Mouse (Mus musculus) liver, embryonic 15.5 days (tissue): ENCODE data around the gene St14. TPM values are rescaled to one million over a fixed set of nuclear protein-coding genes. Genes with fewer than 3 reads are reported as not detected.
"Not testable (repeated sequence)": the region's sequence is repeated elsewhere in the genome, so short reads cannot be mapped to it uniquely, and the experiment has no call there.

Experiments used
- ATAC-seq: fragments of 200-750 bp; cut with Nextera tagmentation; 2 replicates; pipeline ENCODE4 v1.8.0; 2017; ENCODE audit warnings: moderate number of reproducible peaks, mild to moderate bottlenecking, moderate library complexity; ENCODE audit not compliant: insufficient read depth
- H3K27ac ChIP-seq: fragments of 300-500 bp; sonication (generic); replicated peaks from 2 replicates; pipeline ENCODE4 v1.5.1; 2015; ENCODE audit warnings: mild to moderate bottlenecking, inconsistent platforms
- H3K27me3 ChIP-seq: fragments of 300-500 bp; sonication (generic); 2 replicates; pipeline ENCODE4 v1.6.1; 2015; ENCODE audit warnings: mild to moderate bottlenecking, inconsistent platforms
- H3K36me3 ChIP-seq: fragments of 300-500 bp; sonication (generic); replicated peaks from 2 replicates; pipeline ENCODE4 v1.6.1; 2015; ENCODE audit warnings: moderate library complexity, mild to moderate bottlenecking, inconsistent platforms
- H3K4me1 ChIP-seq: fragments of 300-500 bp; sonication (generic); replicated peaks from 2 replicates; pipeline ENCODE4 v1.6.1; 2015; ENCODE audit warnings: inconsistent platforms
- H3K4me2 ChIP-seq: fragments of 300-500 bp; sonication (generic); 2 replicates; pipeline ENCODE4 v1.6.1; 2015; ENCODE audit warnings: moderate library complexity, mild to moderate bottlenecking, inconsistent platforms
- H3K4me3 ChIP-seq: fragments of 300-500 bp; sonication (generic); replicated peaks from 2 replicates; pipeline ENCODE4 v1.5.1; 2015; ENCODE audit warnings: mild to moderate bottlenecking, inconsistent platforms
- H3K9ac ChIP-seq: fragments of 300-500 bp; sonication (generic); 2 replicates; pipeline ENCODE4 v1.6.1; 2015; ENCODE audit warnings: moderate library complexity, mild to moderate bottlenecking, inconsistent platforms
- H3K9me3 ChIP-seq: fragments of 300-500 bp; sonication (generic); replicated peaks from 2 replicates; pipeline ENCODE4 v1.6.1; 2016; ENCODE audit warnings: inconsistent platforms
- WGBS: fragments of 180-500 bp; shearing (Covaris S2); methylation state at CpG from one replicate; pipeline ENCODE4 v1.1.7; 2015; ENCODE audit warnings: mixed read lengths; ENCODE audit not compliant: insufficient replicate concordance; 5-methylcytosine and 5-hydroxymethylcytosine counted together
- polyA plus RNA-seq: library from polyadenylated mRNA; unstranded; fragments of >200 nt; fragmentation: Nextera tagmentation; extraction: Ambion mirVana; gene quantifications from 2 replicates; pipeline ENCODE4 v1.2.1, GENCODE M21; 2015

Gene St14
- polyA plus RNA-seq, 1 experiment from 2014 or later: 0.46 TPM

DNA sequence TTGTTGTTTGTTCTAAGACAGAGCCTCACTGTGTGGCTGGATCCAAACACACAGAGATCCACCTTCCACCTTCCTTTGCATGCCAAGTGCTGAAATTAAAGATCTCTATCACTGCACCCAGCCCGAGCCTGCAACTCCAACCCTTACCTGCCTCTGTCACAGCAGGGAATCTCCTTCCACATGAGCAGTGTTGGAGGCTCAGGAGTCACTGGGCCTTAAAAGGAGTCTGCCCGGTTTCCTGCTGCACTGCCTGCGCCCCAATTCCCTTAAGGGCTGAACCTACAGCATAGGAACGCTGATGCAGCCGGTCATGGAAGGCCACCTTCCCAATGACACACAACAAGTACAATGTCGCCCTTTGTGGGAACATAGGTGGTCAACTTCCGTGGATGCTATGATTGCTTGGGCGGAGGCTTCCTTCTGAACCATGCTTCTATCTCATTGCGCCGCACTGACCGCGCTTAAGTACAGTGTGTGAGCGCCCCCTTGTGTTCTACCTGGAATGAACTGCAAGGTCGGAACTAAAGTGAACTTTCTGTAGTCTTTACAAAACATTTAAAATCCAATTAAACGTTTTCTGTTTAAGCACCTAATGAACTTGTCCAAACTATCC, 49.5 kb downstream of the St14 start:
- Histone ChIP-seq H3K36me3 (no peaks in the 10 kb centered on the region), H3K9ac (no peak overlapping the region), H3K4me2 (no peak overlapping the region), H3K9me3 (no peaks in the 10 kb centered on the region), H3K27ac (no peak overlapping the region), H3K4me3 (no peak overlapping the region), H3K4me1 (no peaks in the 10 kb centered on the region), H3K27me3 (peaks cover 15% of the 10 kb centered on the region)
- 10% methylated on average over 15 of the region's 15 CpGs for WGBS
- ATAC-seq: no peak

DNA sequence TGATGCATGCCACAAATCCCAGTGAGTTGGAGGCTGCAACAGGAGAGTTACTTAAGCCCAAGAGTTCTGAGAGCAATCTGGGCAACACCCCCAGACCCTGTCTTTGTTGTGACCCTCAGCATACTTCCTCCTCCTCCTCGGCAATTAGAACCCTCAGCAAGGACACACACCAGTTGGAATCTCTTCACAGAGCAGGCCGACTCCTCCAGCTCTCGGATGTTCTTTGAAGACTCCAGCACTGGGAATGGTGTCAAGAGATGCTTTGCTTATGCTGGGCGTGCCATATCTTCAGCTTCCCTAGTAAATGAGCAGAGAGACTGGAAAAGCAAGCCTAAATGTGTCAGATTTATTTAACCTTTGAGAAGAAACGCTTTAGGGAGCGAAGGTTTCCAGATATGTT, 50.9 kb downstream of the St14 start:
- ATAC-seq: no peak
- Histone ChIP-seq H3K36me3 (no peaks in the 10 kb centered on the region), H3K27me3 (peaks cover 8% of the 10 kb centered on the region; the same call in 1 of the 2 replicates), H3K9me3 (no peaks in the 10 kb centered on the region), H3K4me1 (no peaks in the 10 kb centered on the region), H3K4me2 (no peak overlapping the region), H3K9ac (no peak overlapping the region), H3K4me3 (no peak overlapping the region), H3K27ac (no peak overlapping the region)
- WGBS: 55% methylated on average over 6 of the region's 6 CpGs

GRCm38 (mm10) chr9:31074836-31075235, 56.8 kb downstream of the St14 start:
- ATAC-seq: no peak
- H3K36me3 ChIP-seq: no peaks in the 10 kb centered on the region; the same call in 1 of the 2 replicates
- no peak overlapping the region for H3K27ac ChIP-seq
- H3K9ac ChIP-seq: no peak overlapping the region
- H3K4me1 ChIP-seq: no peaks in the 10 kb centered on the region
- no peaks in the 10 kb centered on the region for H3K27me3 ChIP-seq
- 91% methylated on average over 10 of the region's 10 CpGs for WGBS
- H3K4me3 ChIP-seq: no peak overlapping the region
- no peak overlapping the region for H3K4me2 ChIP-seq
- no peaks in the 10 kb centered on the region for H3K9me3 ChIP-seq

GRCm38 (mm10) chr9:31073797-31074196, 57.9 kb downstream of the St14 start:
- H3K9me3 ChIP-seq: no peaks in the 10 kb centered on the region
- 66% methylated on average over 7 of the region's 7 CpGs for WGBS

DNA sequence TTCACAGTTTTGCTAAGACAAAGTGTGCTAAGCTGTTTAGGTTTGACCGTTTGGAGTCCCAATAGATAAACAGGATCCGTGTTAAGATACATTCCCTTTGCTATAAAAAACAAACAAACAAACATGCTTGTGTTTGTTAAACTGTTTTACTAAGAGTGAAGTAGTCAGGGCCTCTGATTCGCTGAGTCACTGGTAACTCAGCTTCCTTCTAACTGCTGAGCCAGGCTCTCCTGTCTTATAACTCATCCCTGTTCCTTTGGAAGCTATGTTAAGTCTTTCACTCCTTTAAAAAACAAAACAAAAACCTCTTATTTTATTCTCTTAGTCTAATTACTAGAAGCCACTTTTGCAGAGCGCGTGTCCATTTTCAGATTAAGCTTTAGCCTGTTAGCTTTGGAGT, 59.4 kb downstream of the St14 start:
- Histone ChIP-seq H3K9ac (no peak overlapping the region), H3K27ac (no peak overlapping the region), H3K36me3 (peaks cover 15% of the 10 kb centered on the region), H3K4me3 (no peak overlapping the region), H3K27me3 (no peaks in the 10 kb centered on the region), H3K4me1 (no peaks in the 10 kb centered on the region), H3K9me3 (no peaks in the 10 kb centered on the region), H3K4me2 (no peak overlapping the region)
- ATAC-seq: no peak
- 80% methylated on average over 5 of the region's 5 CpGs for WGBS

More at GRCm38 (mm10) chr9:31073797-31074196, 57.9 kb downstream of the St14 start:
- Histone ChIP-seq H3K27me3 (no peaks in the 10 kb centered on the region), H3K4me2 (no peak overlapping the region), H3K27ac (no peak overlapping the region), H3K9ac (no peak overlapping the region), H3K36me3 (peaks cover 7% of the 10 kb centered on the region), H3K4me3 (no peak overlapping the region), H3K4me1 (no peaks in the 10 kb centered on the region)
- no peak for ATAC-seq

GRCm38 (mm10) chr9:31070706-31071105, 60.9 kb downstream of the St14 start:
- ATAC-seq: no peak
- Histone ChIP-seq H3K9ac (no peak overlapping the region), H3K4me3 (no peak overlapping the region), H3K9me3 (no peaks in the 10 kb centered on the region), H3K36me3 (peaks cover 27% of the 10 kb centered on the region), H3K27ac (no peak overlapping the region), H3K27me3 (no peaks in the 10 kb centered on the region), H3K4me2 (no peak overlapping the region), H3K4me1 (no peaks in the 10 kb centered on the region)
- 85% methylated on average over 8 of the region's 8 CpGs for WGBS

GRCm38 (mm10) chr9:31058723-31059122, 72.9 kb downstream of the St14 start:
- no peak for ATAC-seq

GRCm38 (mm10) chr9:31051509-31051908, 80.1 kb downstream of the St14 start:
- not testable (repeated sequence) for H3K9ac ChIP-seq, H3K27ac ChIP-seq, H3K4me3 ChIP-seq, H3K4me1 ChIP-seq, H3K27me3 ChIP-seq, H3K9me3 ChIP-seq, H3K4me2 ChIP-seq, ATAC-seq, H3K36me3 ChIP-seq
- 85% methylated on average over 6 of the region's 6 CpGs for WGBS

More at GRCm38 (mm10) chr9:31058723-31059122, 72.9 kb downstream of the St14 start:
- H3K4me1 ChIP-seq: no peaks in the 10 kb centered on the region
- peaks cover 36% of the 10 kb centered on the region for H3K36me3 ChIP-seq
- H3K4me2 ChIP-seq: no peak overlapping the region
- H3K27ac ChIP-seq: no peak overlapping the region
- H3K9ac ChIP-seq: no peak overlapping the region
- no peaks in the 10 kb centered on the region for H3K27me3 ChIP-seq
- WGBS: 66% methylated on average over 2 of the region's 2 CpGs
- H3K9me3 ChIP-seq: no peaks in the 10 kb centered on the region
- H3K4me3 ChIP-seq: no peak overlapping the region

- no peak for ATAC-seq
- H3K36me3 ChIP-seq: peaks cover 8% of the 10 kb centered on the region
- H3K27ac ChIP-seq: no peak overlapping the region
- no peaks in the 10 kb centered on the region for H3K27me3 ChIP-seq
- no peak overlapping the region for H3K4me2 ChIP-seq
- 77% methylated on average over 5 of the region's 5 CpGs for WGBS
- no peak overlapping the region for H3K4me3 ChIP-seq
- no peaks in the 10 kb centered on the region for H3K4me1 ChIP-seq
- no peaks in the 10 kb centered on the region for H3K9me3 ChIP-seq
- H3K9ac ChIP-seq: no peak overlapping the region
Observed at GRCm38 (mm10) chr9:31050208-31050607, 81.4 kb downstream of the St14 start.

Other genes with a start within 250 kb of the St14 start
- 0.60 and 0.79 TPM in 2 replicates for gene Adamts15, start 209.4 kb downstream of the St14 start, polyA plus RNA-seq
- 0.13 and 0.15 TPM in 2 replicates for gene Adamts8, start 189.3 kb downstream of the St14 start, polyA plus RNA-seq
- gene Zbtb44, start 101.2 kb downstream of the St14 start, polyA plus RNA-seq: 7.2 and 7.7 TPM in 2 replicates
- 182 and 192 TPM in 2 replicates for gene Aplp2, start 80.0 kb upstream of the St14 start, polyA plus RNA-seq
- 2.3 and 3.0 TPM in 2 replicates for gene Prdm10, start 148.7 kb upstream of the St14 start, polyA plus RNA-seq